Mouse (Mus musculus): ENCODE results near the gene A430005L14Rik. TPM values are rescaled to one million over a fixed set of nuclear protein-coding genes. Genes with fewer than 3 reads are reported as not detected.
A peak's percentile ranks its signal among the peaks of the same experiment; 100 is the strongest.

Gene A430005L14Rik
- polyA plus RNA-seq, 1 experiment: 37.5 TPM

DNA sequence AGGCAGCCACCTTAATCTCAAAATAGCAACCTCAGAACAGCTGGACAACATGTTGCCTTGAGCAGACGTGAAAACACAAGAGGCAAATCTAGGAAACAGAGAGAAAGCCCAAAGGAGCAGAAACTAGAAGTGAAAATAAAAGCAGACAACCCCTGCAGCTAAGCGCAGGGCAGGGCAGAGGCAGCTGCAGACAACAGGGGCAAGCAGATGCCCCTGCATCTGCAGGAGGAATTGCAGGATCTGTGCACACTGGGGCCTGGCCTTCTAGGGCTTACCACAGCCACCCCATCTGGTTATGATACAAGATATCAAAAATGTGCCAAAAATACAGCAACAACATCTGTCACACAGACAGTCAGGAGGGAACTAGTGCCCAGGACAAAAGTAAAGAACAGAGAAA, 10.5 kb downstream of the A430005L14Rik start:
- Histone ChIP-seq H3K4me1 (ENCODE audit: control insufficient read depth, insufficient read depth, low read length) (no peaks in the 10 kb centered on the region), H3K27ac (ENCODE audit: insufficient read depth, low read length) (no peak overlapping the region), H3K4me3 (ENCODE audit: insufficient read depth, low read length) (no peak overlapping the region)
- TF ChIP-seq POLR2A (IDR thresholded peaks at IDR 0.05; ENCODE audit: extremely low read depth, insufficient read depth, low read length) (no peak), CTCF (IDR thresholded peaks at IDR 0.05; ENCODE audit: extremely low read depth, insufficient read depth, low read length) (no peak)

DNA sequence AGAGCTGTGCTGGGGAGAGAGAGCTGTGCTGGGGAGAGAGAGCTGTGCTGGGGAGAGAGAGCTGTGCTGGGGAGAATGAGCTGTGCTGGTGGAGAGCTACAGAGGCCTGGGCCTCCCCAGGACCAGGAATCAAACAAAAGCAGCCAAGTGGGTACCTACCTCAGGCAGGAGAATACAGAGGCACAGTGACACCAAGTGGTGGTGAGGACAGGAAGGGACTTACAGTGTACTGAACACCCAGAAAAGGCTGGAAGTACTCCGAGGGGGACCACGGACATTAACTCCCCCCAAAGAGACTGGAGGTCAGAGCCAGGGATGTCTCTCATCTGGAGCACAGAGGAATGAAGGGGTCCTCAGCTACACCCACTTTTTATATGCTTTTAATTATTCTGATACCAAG, 11.0 kb downstream of the A430005L14Rik start:
- Histone ChIP-seq H3K4me3 (ENCODE audit: insufficient read depth, low read length) (no peak overlapping the region), H3K27ac (ENCODE audit: insufficient read depth, low read length) (no peak overlapping the region), H3K4me1 (ENCODE audit: control insufficient read depth, insufficient read depth, low read length) (no peaks in the 10 kb centered on the region)
- TF ChIP-seq POLR2A (IDR thresholded peaks at IDR 0.05; ENCODE audit: extremely low read depth, insufficient read depth, low read length): no peak
- 0 out of 2 replicates have a peak, but pooled peaks have one; percentile 16 for TF ChIP-seq CTCF (IDR thresholded peaks at IDR 0.05; ENCODE audit: extremely low read depth, insufficient read depth, low read length)

DNA sequence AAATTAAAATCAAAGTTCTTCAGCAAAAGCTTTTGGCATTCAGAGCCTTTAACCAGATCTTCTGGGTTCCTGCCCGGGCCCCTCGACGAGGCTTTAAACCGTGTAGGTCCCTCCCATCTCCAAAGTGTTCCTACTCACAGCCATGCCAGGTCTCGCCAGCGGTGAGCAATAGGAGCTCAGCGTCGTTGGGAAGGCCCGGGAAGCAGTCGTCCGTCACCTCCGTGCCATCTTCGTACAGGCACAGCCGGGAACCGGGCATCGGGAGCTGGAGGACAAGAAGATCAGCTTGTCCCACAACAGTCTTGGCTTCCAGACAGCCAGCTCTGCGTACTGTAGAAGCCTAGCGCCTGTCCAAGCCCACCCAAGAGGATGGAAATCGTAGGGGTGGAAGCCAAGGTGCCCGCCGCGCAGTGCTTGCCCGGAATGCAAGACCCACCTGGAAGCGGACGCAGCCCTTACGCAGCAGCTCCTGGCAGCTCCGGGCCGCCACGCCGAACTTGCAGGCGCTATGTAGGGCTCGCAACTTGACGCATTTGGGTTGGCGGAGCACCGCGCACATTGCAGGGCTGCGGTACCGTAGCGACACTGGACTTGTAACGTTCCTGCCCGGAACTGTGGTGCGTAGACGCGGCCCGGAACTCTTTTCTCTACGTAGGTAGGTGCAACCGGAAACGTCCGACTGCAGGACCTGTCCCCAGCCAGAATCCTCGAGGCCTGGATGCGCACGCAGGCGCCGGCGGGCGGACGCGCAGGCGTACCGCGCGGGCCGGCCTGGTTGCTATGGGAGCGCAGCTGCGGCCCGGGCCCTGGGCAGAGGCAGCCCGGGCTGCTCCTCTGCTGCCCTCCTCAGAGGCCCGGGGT, 17.6 kb downstream of the A430005L14Rik start, which contains the start of the genes Dffb and Cep104:
Gene Dffb, minus strand, starts transcription at position 696 of the 861 bp plus-strand sequence.
Gene Cep104, plus strand, starts transcription at position 764 of the 861 bp plus-strand sequence.
- Histone ChIP-seq H3K4me1 (ENCODE audit: control insufficient read depth, insufficient read depth, low read length) (peaks cover 2% of the 10 kb centered on the region; the same call in 1 of the 2 replicates), H3K4me3 (ENCODE audit: insufficient read depth, low read length) (peak within 1 kb of the TSS; percentile 92)
- peak; percentile 80; the same call in 1 of the 2 replicates for TF ChIP-seq POLR2A (IDR thresholded peaks at IDR 0.05; ENCODE audit: extremely low read depth, insufficient read depth, low read length)
- TF ChIP-seq CTCF (IDR thresholded peaks at IDR 0.05; ENCODE audit: extremely low read depth, insufficient read depth, low read length): no peak

DNA sequence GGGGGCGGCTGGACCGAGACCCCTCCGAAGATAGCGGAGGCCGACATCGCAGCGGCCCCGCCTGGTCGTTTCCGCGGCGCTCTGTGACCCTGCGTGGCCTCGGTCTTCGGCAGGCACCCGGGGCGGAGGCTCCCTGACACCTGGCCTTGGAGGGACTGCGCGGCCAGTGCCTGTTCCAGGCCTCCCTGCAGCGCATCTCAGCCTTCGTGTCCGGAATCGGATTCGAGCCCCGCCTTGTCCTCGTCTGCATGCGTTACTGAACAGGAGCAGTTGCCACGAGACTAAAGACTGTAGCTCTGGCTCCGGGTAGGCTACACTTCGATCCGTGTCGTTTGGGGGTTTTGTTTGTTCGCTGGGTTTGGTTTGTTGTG, 18.2 kb downstream of the A430005L14Rik start:
- Histone ChIP-seq H3K27ac (ENCODE audit: insufficient read depth, low read length) (peak overlapping the region; percentile 32; the same call in 1 of the 2 replicates), H3K4me1 (ENCODE audit: control insufficient read depth, insufficient read depth, low read length) (peaks cover 2% of the 10 kb centered on the region; the same call in 1 of the 2 replicates), H3K4me3 (ENCODE audit: insufficient read depth, low read length) (peak overlapping the region; percentile 92)
- TF ChIP-seq CTCF (IDR thresholded peaks at IDR 0.05; ENCODE audit: extremely low read depth, insufficient read depth, low read length) (no peak), POLR2A (IDR thresholded peaks at IDR 0.05; ENCODE audit: extremely low read depth, insufficient read depth, low read length) (no peak)

More for the DNA sequence above, 17.6 kb downstream of the A430005L14Rik start, which contains the start of the genes Dffb and Cep104:
- peak within 1 kb of the TSS; percentile 74 for H3K27ac ChIP-seq (ENCODE audit: insufficient read depth, low read length)

DNA sequence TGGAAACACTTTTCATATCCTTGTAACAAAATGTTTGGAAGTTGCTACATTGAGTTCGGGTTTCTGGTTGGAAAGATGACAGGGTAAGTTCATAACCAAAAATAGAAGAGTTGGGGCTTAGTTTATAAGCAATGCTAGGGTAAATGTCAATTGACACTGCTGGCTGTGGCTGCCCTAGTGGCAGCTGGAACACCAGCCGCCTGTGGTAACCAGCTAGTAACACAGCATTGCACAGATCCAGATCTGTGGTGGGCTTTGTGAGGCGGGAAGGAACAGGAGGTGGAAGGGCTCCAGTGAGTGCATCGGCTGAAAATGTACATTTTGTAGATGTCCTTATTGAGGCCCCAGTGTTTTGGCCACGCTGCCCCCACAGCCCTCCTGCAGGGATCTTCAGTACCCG, 18.7 kb downstream of the A430005L14Rik start:
- H3K4me3 ChIP-seq (ENCODE audit: insufficient read depth, low read length): peak overlapping the region; percentile 92
- H3K27ac ChIP-seq (ENCODE audit: insufficient read depth, low read length): no peak overlapping the region
- peaks cover 3% of the 10 kb centered on the region; the same call in 1 of the 2 replicates for H3K4me1 ChIP-seq (ENCODE audit: control insufficient read depth, insufficient read depth, low read length)
- TF ChIP-seq POLR2A (IDR thresholded peaks at IDR 0.05; ENCODE audit: extremely low read depth, insufficient read depth, low read length) (no peak), CTCF (IDR thresholded peaks at IDR 0.05; ENCODE audit: extremely low read depth, insufficient read depth, low read length) (no peak)

DNA sequence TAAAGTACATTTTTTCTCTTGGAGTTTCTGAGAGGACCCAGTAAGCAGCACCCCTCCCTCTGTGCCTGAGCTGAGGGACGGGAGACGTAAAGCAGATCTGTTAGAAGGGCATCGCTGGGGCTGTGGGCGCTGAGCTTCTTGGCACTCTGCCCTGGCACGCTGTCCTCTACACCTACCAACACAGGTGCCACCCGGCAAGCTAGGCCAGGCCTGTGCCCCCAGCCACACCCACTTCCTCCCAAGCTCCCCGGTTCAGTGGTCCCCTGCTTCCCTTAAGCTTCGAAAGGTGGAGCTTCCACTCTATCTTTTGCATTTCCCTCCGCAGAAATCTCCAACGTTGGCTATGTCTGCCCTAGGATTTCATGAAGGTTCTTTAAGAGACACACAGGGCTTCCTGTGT, 22.2 kb downstream of the A430005L14Rik start:
- TF ChIP-seq CTCF (IDR thresholded peaks at IDR 0.05; ENCODE audit: extremely low read depth, insufficient read depth, low read length): no peak
- TF ChIP-seq POLR2A (IDR thresholded peaks at IDR 0.05; ENCODE audit: extremely low read depth, insufficient read depth, low read length): no peak
- peaks cover 3% of the 10 kb centered on the region; the same call in 1 of the 2 replicates for H3K4me1 ChIP-seq (ENCODE audit: control insufficient read depth, insufficient read depth, low read length)
- H3K4me3 ChIP-seq (ENCODE audit: insufficient read depth, low read length): no peak overlapping the region
- H3K27ac ChIP-seq (ENCODE audit: insufficient read depth, low read length): no peak overlapping the region

DNA sequence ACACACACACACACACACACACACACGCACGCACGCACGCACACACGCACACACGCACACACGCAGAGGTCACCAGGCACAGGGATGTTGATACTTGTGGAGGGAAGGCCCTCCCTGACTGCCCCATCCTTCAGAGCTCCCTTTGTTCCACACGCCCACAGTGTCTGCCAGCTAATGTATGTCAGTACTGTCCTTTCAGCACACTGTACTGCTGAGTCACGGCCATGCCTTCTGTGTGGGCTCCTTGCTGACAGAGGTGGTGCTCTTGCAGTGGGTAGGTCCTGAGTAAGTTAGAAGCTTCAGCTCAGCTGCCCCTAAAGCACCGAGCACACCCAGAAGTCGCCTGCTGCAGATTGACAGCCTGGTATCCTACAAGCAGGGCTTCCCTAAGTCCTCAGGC, 23.4 kb downstream of the A430005L14Rik start:
- no peak for TF ChIP-seq POLR2A (IDR thresholded peaks at IDR 0.05; ENCODE audit: extremely low read depth, insufficient read depth, low read length)
- no peak for TF ChIP-seq CTCF (IDR thresholded peaks at IDR 0.05; ENCODE audit: extremely low read depth, insufficient read depth, low read length)
- H3K4me1 ChIP-seq (ENCODE audit: control insufficient read depth, insufficient read depth, low read length): peaks cover 3% of the 10 kb centered on the region; the same call in 1 of the 2 replicates
- no peak overlapping the region for H3K4me3 ChIP-seq (ENCODE audit: insufficient read depth, low read length)
- no peak overlapping the region for H3K27ac ChIP-seq (ENCODE audit: insufficient read depth, low read length)

DNA sequence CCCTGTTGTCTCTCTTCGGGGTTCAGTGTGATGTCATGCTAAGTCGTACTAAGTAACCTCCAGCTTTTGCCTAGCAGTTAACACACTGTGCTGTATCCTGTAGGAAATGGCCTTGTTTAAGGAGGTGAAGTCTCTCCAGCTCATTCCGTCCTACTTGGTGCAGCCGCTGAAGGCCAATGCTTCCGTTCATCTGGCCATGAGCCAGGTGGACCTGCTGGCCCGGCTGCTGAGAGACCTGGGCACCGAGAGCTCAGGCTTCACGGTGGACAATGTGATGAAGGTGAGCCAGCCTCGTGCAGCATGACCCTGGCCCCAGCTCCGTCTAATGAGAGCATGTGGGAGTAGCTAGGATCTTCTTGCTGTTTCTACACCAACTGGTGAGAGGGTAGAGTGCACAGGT, 35.7 kb downstream of the A430005L14Rik start:
- Histone ChIP-seq H3K4me1 (ENCODE audit: control insufficient read depth, insufficient read depth, low read length) (no peaks in the 10 kb centered on the region), H3K4me3 (ENCODE audit: insufficient read depth, low read length) (no peak overlapping the region), H3K27ac (ENCODE audit: insufficient read depth, low read length) (no peak overlapping the region)
- TF ChIP-seq CTCF (IDR thresholded peaks at IDR 0.05; ENCODE audit: extremely low read depth, insufficient read depth, low read length) (no peak), POLR2A (IDR thresholded peaks at IDR 0.05; ENCODE audit: extremely low read depth, insufficient read depth, low read length) (no peak)

DNA sequence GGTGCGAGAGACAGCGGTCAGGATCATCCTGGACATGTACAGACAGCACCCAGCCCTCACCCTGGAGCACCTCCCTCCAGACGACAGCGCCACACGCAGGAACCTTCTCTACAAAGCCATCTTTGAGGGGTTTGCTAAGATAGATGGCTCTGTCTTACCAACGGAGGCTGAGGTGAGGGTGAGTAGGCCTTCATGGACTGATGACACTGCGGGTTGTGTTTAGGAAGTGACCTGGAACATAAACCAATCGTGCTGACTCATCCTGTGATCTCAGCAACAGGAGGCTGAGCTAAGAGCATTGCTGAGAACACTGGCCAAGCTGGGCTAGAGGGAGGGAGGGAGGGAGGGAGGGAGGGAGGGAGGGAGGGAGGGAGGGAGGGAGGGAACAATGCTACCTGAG, 36.5 kb downstream of the A430005L14Rik start:
- TF ChIP-seq CTCF (IDR thresholded peaks at IDR 0.05; ENCODE audit: extremely low read depth, insufficient read depth, low read length) (no peak), POLR2A (IDR thresholded peaks at IDR 0.05; ENCODE audit: extremely low read depth, insufficient read depth, low read length) (no peak)
- Histone ChIP-seq H3K4me3 (ENCODE audit: insufficient read depth, low read length) (no peak overlapping the region), H3K27ac (ENCODE audit: insufficient read depth, low read length) (no peak overlapping the region), H3K4me1 (ENCODE audit: control insufficient read depth, insufficient read depth, low read length) (no peaks in the 10 kb centered on the region)
